Mouse (Mus musculus) right cerebral cortex, adult 2 months (tissue): ENCODE measurements around the gene Efemp1.

Source experiments
- DNase-seq, 2 experiments: peaks; one replicate each; pipeline ENCODE4 v3.0.0; 2021 to 2022; ENCODE audit warnings: low spot score in 2 of 2

Efemp1 gene

GRCm38 (mm10) chr11:28934449-28934848 is 81.4 kb downstream of the Efemp1 start:
- no peak for DNase-seq

GRCm38 (mm10) chr11:28939651-28940050 is 86.6 kb downstream of the Efemp1 start:
- no peak for DNase-seq

- no peak for DNase-seq
Measured at GRCm38 (mm10) chr11:28951586-28952210, 98.7 kb downstream of the Efemp1 start.

DNA sequence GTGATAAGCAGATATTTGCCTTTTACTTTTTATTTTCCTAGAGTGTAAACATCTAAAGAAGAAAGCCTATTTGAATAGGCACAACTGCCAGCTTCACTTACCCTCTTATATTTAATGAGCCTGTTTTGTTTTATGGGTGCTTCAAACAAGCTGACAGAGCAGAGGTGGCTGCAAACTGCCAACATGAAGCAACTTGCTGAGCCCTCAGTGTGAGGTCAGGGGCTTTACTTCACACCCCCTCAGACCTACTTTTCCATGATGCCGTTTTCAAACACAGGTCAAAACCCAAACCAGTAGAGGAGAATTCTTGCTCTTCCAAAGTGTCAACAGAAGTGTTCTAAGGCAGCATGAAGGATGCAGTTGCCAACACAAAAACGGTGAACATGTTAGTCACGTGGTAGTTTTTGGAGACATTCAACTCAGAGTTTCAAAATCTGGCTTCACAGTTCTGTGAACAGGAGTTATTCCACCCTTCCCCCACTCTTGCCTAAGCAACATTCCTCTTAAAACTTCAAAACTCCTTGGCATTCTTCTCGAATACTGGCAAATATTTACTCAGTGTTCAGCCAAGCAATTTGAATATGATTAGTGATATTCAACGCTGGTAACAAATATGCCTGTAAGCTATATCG is 101.8 kb downstream of the Efemp1 start:
- DNase-seq, result no peak

- DNase-seq, result no peak
Measured at GRCm38 (mm10) chr11:28955305-28955701, 102.3 kb downstream of the Efemp1 start.

GRCm38 (mm10) chr11:28961381-28961780 is 108.4 kb downstream of the Efemp1 start:
- DNase-seq, result no peak
